Mouse (Mus musculus) cerebellum, adult 2 months (tissue): ENCODE measurements around the gene Cog6. TPM values are rescaled to one million over a fixed set of nuclear protein-coding genes. Genes with fewer than 3 reads are reported as not detected.

Experiments
- DNase-seq, 2 experiments: peaks; one replicate each; pipeline ENCODE4 v3.0.0; 2021
- H3K27ac ChIP-seq: fragments of 200-500 bp; 2 replicates; pipeline ENCODE4 v1.5.1; 2012; ENCODE audit warnings: low read length, control low read depth, inconsistent platforms; ENCODE audit not compliant: insufficient read depth
- H3K27me3 ChIP-seq: fragments of 200-500 bp; 2 replicates; pipeline ENCODE4 v1.6.1; 2012; ENCODE audit warnings: inconsistent platforms, mild to moderate bottlenecking, low read length, moderate library complexity; ENCODE audit not compliant: control insufficient read depth, insufficient read depth
- H3K4me1 ChIP-seq: fragments of 200-500 bp; 2 replicates; pipeline ENCODE4 v1.6.1; 2011; ENCODE audit warnings: low read length; ENCODE audit not compliant: control insufficient read depth, insufficient read depth
- H3K4me3 ChIP-seq: fragments of 200-500 bp; replicated peaks from 2 replicates; pipeline ENCODE3; 2011; ENCODE audit warnings: mild to moderate bottlenecking, low read depth, low read length, control low read depth; ENCODE audit not compliant: insufficient read depth
- CTCF ChIP-seq: fragments of 200-500 bp; IDR thresholded peaks from 2 replicates; pipeline ENCODE4 v1.5.1; 2011; ENCODE audit warnings: low read depth, mild to moderate bottlenecking, control low read depth, low read length, moderate library complexity, borderline replicate concordance; ENCODE audit not compliant: insufficient read depth
- POLR2A ChIP-seq: fragments of 200-500 bp; IDR thresholded peaks from 2 replicates; pipeline ENCODE4 v1.6.1; 2011; ENCODE audit warnings: low read length, control low read depth, borderline replicate concordance; ENCODE audit not compliant: insufficient read depth
- WGBS: fragments of 180-500 bp; shearing (Covaris S2); methylation state at CpG from one replicate; pipeline ENCODE4 v1.1.7; 2018; 5-methylcytosine and 5-hydroxymethylcytosine counted together
- polyA plus RNA-seq: library from polyadenylated mRNA; depleted of rRNA; stranded (reverse); fragments of >200 nt; gene quantifications from 2 replicates; pipeline ENCODE4 v1.2.3, GENCODE M21; 2012

Cog6 gene
- polyA plus RNA-seq, 1 experiment: 44.0 TPM

GRCm38 (mm10) chr3:52972916-52973315, 44.1 kb downstream of the Cog6 start:
- Histone ChIP-seq H3K27me3 (no peaks in the 10 kb centered on the region), H3K4me1 (peaks cover 3% of the 10 kb centered on the region), H3K27ac (no peak overlapping the region), H3K4me3 (no peak overlapping the region)
- TF ChIP-seq POLR2A (no peak), CTCF (no peak)
- WGBS: 79% methylated on average over 7 of the region's 7 CpGs
- DNase-seq: no peak

- 87% methylated on average over 5 of the region's 5 CpGs for WGBS
- Histone ChIP-seq H3K4me3 (no peak overlapping the region), H3K4me1 (no peaks in the 10 kb centered on the region), H3K27ac (no peak overlapping the region), H3K27me3 (no peaks in the 10 kb centered on the region)
- DNase-seq: no peak
- TF ChIP-seq POLR2A: no peak
- TF ChIP-seq CTCF: no peak
Observed at GRCm38 (mm10) chr3:52967046-52967445, 50.0 kb downstream of the Cog6 start.

- no peak for DNase-seq
Observed at GRCm38 (mm10) chr3:52964206-52964605, 52.8 kb downstream of the Cog6 start.

GRCm38 (mm10) chr3:52963441-52963840, 53.6 kb downstream of the Cog6 start:
- no peaks in the 10 kb centered on the region for H3K4me1 ChIP-seq
- H3K4me3 ChIP-seq: no peak overlapping the region
- 52% methylated on average over 8 of the region's 8 CpGs for WGBS
- DNase-seq: no peak
- no peaks in the 10 kb centered on the region for H3K27me3 ChIP-seq
- H3K27ac ChIP-seq: no peak overlapping the region
- no peak for TF ChIP-seq POLR2A
- TF ChIP-seq CTCF: no peak

More at GRCm38 (mm10) chr3:52964206-52964605, 52.8 kb downstream of the Cog6 start:
- 76% methylated on average over 7 of the region's 7 CpGs for WGBS
- TF ChIP-seq POLR2A (no peak), CTCF (no peak)
- no peak overlapping the region for H3K27ac ChIP-seq
- no peaks in the 10 kb centered on the region for H3K27me3 ChIP-seq
- H3K4me1 ChIP-seq: no peaks in the 10 kb centered on the region
- no peak overlapping the region for H3K4me3 ChIP-seq

GRCm38 (mm10) chr3:52962391-52962790, 54.6 kb downstream of the Cog6 start:
- no peaks in the 10 kb centered on the region for H3K27me3 ChIP-seq
- H3K4me1 ChIP-seq: no peaks in the 10 kb centered on the region
- H3K27ac ChIP-seq: no peak overlapping the region
- DNase-seq: no peak
- TF ChIP-seq CTCF (no peak), POLR2A (no peak)
- WGBS: 96% methylated on average over 14 of the region's 14 CpGs
- no peak overlapping the region for H3K4me3 ChIP-seq

GRCm38 (mm10) chr3:52961661-52962060, 55.4 kb downstream of the Cog6 start:
- whole genome bisulfite sequencing: 78% methylated on average over 3 of the region's 3 CpGs
- Histone ChIP-seq H3K4me1 (no peaks in the 10 kb centered on the region), H3K27ac (no peak overlapping the region), H3K27me3 (no peaks in the 10 kb centered on the region), H3K4me3 (no peak overlapping the region)
- TF ChIP-seq CTCF (no peak), POLR2A (no peak)
- DNase-seq: no peak

- 94% methylated on average over 13 of the region's 13 CpGs for whole genome bisulfite sequencing
Observed at GRCm38 (mm10) chr3:52960951-52961350, 56.1 kb downstream of the Cog6 start.

GRCm38 (mm10) chr3:52958444-52959120, 58.5 kb downstream of the Cog6 start:
- H3K4me3 ChIP-seq: no peak overlapping the region
- no peaks in the 10 kb centered on the region; the same call in 1 of the 2 replicates for H3K27me3 ChIP-seq
- TF ChIP-seq CTCF (no peak), POLR2A (no peak)
- DNase-seq: no peak
- H3K4me1 ChIP-seq: no peaks in the 10 kb centered on the region
- 95% methylated on average over 10 of the region's 10 CpGs for WGBS
- H3K27ac ChIP-seq: no peak overlapping the region

More at GRCm38 (mm10) chr3:52960951-52961350, 56.1 kb downstream of the Cog6 start:
- DNase-seq: no peak
- H3K4me3 ChIP-seq: no peak overlapping the region
- no peaks in the 10 kb centered on the region for H3K27me3 ChIP-seq
- TF ChIP-seq POLR2A: no peak
- no peak for TF ChIP-seq CTCF
- no peak overlapping the region for H3K27ac ChIP-seq
- H3K4me1 ChIP-seq: no peaks in the 10 kb centered on the region
